Mouse (Mus musculus): ENCODE data around the gene Tfr2. TPM values are rescaled to one million over a fixed set of nuclear protein-coding genes. Genes with fewer than 3 reads are reported as not detected.
A peak's percentile ranks its signal among the peaks of the same experiment; 100 is the strongest.

Tfr2 gene
- 0.89 and 1.0 TPM in 2 replicates for total RNA-seq (2015)
- 1.3 and 2.5 TPM in 2 replicates for total RNA-seq (2017)

GRCm38 (mm10) chr5:137569665-137570064 lies at the start of gene Tfr2:
Tfr2 (plus strand) TSS chr5:137569840.
- peak; percentile 87 for ATAC-seq (ENCODE audit: poor library complexity, severe bottlenecking)

GRCm38 (mm10) chr5:137521861-137522260 lies 47.8 kb upstream of the Tfr2 start:
- no peak for ATAC-seq (ENCODE audit: poor library complexity, severe bottlenecking)

- ATAC-seq (ENCODE audit: poor library complexity, severe bottlenecking), result no peak
Observed at GRCm38 (mm10) chr5:137522711-137523110, 46.9 kb upstream of the Tfr2 start.

GRCm38 (mm10) chr5:137523396-137524250 lies 46.0 kb upstream of the Tfr2 start:
- ATAC-seq (ENCODE audit: poor library complexity, severe bottlenecking), result no peak

- no peak for ATAC-seq (ENCODE audit: poor library complexity, severe bottlenecking)
Observed at GRCm38 (mm10) chr5:137524251-137524515, 45.5 kb upstream of the Tfr2 start.

GRCm38 (mm10) chr5:137524671-137525070 lies 45.0 kb upstream of the Tfr2 start:
- ATAC-seq (ENCODE audit: poor library complexity, severe bottlenecking), result no peak

- ATAC-seq (ENCODE audit: poor library complexity, severe bottlenecking), result no peak
Observed at GRCm38 (mm10) chr5:137525511-137525910, 44.1 kb upstream of the Tfr2 start.

- ATAC-seq (ENCODE audit: poor library complexity, severe bottlenecking), result peak; percentile 19; the same call in 1 of the 2 replicates
Observed at GRCm38 (mm10) chr5:137526192-137526936, 43.3 kb upstream of the Tfr2 start.

- no peak for ATAC-seq (ENCODE audit: poor library complexity, severe bottlenecking)
Observed at GRCm38 (mm10) chr5:137527413-137527812, 42.2 kb upstream of the Tfr2 start.

GRCm38 (mm10) chr5:137528247-137528968 lies 41.2 kb upstream of the Tfr2 start:
- no peak for ATAC-seq (ENCODE audit: poor library complexity, severe bottlenecking)

- ATAC-seq (ENCODE audit: poor library complexity, severe bottlenecking), result no peak
Observed at GRCm38 (mm10) chr5:137529221-137529995, 40.2 kb upstream of the Tfr2 start.

GRCm38 (mm10) chr5:137530075-137530474 lies 39.6 kb upstream of the Tfr2 start:
- no peak for ATAC-seq (ENCODE audit: poor library complexity, severe bottlenecking)

GRCm38 (mm10) chr5:137530588-137531413 lies 38.8 kb upstream of the Tfr2 start:
- peak; percentile 43 for ATAC-seq (ENCODE audit: poor library complexity, severe bottlenecking)

- ATAC-seq (ENCODE audit: poor library complexity, severe bottlenecking), result no peak
Observed at GRCm38 (mm10) chr5:137531414-137532130, 38.1 kb upstream of the Tfr2 start.

GRCm38 (mm10) chr5:137532131-137532807 lies 37.4 kb upstream of the Tfr2 start:
- no peak for ATAC-seq (ENCODE audit: poor library complexity, severe bottlenecking)

- ATAC-seq (ENCODE audit: poor library complexity, severe bottlenecking), result peak; percentile 10
Observed at GRCm38 (mm10) chr5:137532808-137533116, 36.9 kb upstream of the Tfr2 start.

- peak; percentile 72 for ATAC-seq (ENCODE audit: poor library complexity, severe bottlenecking)
Observed at GRCm38 (mm10) chr5:137533117-137533827, 36.4 kb upstream of the Tfr2 start, which contains the start of the genes Epo and Gnb2. Epo (minus strand) TSS chr5:137533242. Gnb2 (minus strand) TSS chr5:137533510.

- no peak for ATAC-seq (ENCODE audit: poor library complexity, severe bottlenecking)
Observed at GRCm38 (mm10) chr5:137534762-137535161, 34.9 kb upstream of the Tfr2 start.

Data from megakaryocyte, adult 5-6 weeks (primary cell).